Mouse (Mus musculus) erythroblast, embryonic 14.5 days (primary cell): ENCODE results near the gene Abhd6.

Experiments
- GATA1 ChIP-seq: IDR thresholded peaks from 2 replicates; pipeline ENCODE4 v1.6.1; 2012; ENCODE audit warnings: low read length, inconsistent platforms, mixed read lengths
- TAL1 ChIP-seq: IDR thresholded peaks from 3 replicates; pipeline ENCODE4 v1.6.1; 2012; ENCODE audit warnings: low read length, inconsistent platforms, mixed read lengths

- TF ChIP-seq TAL1 (no peak), GATA1 (no peak)
These were observed 50.0 kb downstream of the Abhd6 start for GRCm38 (mm10) chr14:8052661-8053060.
